Mouse (Mus musculus) forelimb bud, embryonic 11.5 days (tissue): Measurements from ENCODE around the gene Ntm.

Experiments used
- DNase-seq: peaks from one replicate; pipeline ENCODE4 v3.0.0-alpha.2; 2012; ENCODE audit warnings: low read depth, low spot score

Gene Ntm

DNA sequence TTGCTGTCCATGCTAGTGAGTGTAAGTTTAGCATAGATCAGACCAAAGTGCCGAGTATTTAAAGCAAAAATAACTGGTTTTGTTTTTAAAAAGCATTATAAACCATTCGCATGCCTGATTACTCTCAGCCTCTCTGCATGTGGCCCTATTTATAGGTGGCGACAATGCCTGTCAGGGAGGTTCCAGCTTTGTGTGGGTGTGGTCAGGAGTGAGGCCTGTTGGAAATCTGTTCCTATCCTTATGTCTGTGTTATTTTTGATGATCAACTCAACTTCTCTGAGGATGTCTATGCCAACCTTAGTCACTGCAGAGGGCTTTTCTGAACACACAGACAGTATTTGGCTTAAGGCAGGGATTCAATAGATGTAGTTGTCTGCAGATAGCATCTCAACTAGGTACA, 78.9 kb downstream of the Ntm start:
- DNase-seq: no peak

DNA sequence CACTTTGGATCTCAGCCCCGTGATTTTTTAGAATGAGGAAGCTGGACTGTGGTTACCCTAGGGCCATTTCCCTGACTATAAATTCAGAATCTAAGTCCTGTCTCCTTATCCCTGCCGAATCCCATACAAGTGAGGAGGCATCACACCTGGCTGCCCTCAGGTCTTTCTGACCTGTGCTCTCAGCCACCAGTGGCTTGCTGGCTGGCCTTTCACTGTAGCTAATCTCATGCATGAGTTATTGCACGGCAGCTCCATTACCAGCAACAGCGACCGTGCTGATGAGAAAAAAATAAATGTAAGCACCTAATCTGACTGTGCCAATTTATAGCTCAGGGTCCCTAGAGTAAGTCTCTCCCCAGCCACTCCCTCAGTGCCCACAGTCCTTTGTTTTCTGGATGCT, 81.3 kb downstream of the Ntm start:
- DNase-seq: no peak

- DNase-seq: no peak
Measured at GRCm38 (mm10) chr9:29877583-29877982, 85.4 kb downstream of the Ntm start.

- peak; percentile 39 for DNase-seq
Measured at GRCm38 (mm10) chr9:29867746-29868145, 95.2 kb downstream of the Ntm start.

GRCm38 (mm10) chr9:29866824-29867223, 96.1 kb downstream of the Ntm start:
- DNase-seq: peak; percentile 24

- no peak for DNase-seq
Measured at GRCm38 (mm10) chr9:29866101-29866500, 96.8 kb downstream of the Ntm start.

DNA sequence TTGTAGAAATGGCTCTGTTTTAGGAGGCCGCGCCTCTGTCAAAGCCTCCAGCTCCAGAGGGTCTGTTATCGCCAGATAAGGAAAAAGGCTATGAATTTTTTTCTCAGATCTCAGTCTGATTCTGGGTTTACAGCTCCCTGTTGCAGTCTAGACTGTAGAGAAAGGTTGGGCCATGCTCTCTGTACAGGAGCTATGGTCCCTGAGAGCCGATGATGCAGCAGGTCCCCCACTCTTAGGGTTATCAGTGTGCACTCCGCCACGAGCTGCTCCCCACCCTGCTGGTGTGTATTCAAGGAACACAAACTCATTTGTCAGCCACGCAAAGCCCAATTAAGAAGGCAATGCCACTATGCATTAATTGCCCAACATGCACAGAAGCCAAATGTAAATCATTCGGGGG, 97.4 kb downstream of the Ntm start:
- no peak for DNase-seq

DNA sequence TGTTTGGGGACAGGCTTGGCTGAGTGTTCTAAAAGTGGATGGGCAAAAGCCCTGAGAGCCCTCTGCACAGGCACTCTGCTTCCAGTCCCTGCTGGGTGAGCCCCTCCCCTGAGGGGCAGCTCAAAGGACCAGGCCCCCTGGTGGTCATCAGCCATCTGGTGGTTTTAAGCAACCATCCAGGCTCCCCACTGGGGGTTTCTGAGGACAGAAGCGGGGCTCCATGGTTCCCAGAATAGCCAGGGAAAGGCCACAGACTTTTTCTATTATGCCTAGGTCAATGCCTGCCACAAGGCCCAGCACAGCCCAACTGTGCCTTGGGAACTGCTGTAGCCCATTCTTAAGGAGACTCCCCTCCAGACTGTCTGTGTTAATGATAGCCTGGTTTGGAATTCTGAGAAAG, 98.1 kb downstream of the Ntm start:
- DNase-seq: no peak

DNA sequence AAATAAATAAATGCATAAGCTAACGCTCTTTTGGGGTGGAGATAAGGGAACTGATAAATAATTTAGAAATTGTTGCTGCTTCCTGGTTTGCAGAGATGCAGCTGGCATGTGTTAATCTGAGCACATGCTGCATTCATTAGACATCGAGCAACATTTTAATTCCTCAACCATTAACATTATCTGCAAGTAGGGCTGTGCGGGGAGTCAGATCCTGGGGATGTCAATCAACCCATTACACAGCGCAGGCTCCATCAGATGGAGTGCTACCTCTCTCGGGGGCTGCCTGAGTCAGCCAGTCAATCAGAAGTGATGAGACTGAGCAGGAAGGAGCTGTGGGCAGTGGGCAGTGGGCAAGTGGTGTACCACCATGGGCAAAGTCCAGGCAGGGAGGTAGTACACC, 100.5 kb downstream of the Ntm start:
- no peak for DNase-seq

- no peak for DNase-seq
Measured at GRCm38 (mm10) chr9:29859256-29860048, 103.5 kb downstream of the Ntm start.

- no peak for DNase-seq
Measured at GRCm38 (mm10) chr9:29848735-29849455, 114.0 kb downstream of the Ntm start.

- no peak for DNase-seq
Measured at GRCm38 (mm10) chr9:29837344-29837743, 125.6 kb downstream of the Ntm start.

- no peak for DNase-seq
Measured at GRCm38 (mm10) chr9:29834911-29835310, 128.0 kb downstream of the Ntm start.

GRCm38 (mm10) chr9:29833781-29834180, 129.2 kb downstream of the Ntm start:
- peak; percentile 58 for DNase-seq

DNA sequence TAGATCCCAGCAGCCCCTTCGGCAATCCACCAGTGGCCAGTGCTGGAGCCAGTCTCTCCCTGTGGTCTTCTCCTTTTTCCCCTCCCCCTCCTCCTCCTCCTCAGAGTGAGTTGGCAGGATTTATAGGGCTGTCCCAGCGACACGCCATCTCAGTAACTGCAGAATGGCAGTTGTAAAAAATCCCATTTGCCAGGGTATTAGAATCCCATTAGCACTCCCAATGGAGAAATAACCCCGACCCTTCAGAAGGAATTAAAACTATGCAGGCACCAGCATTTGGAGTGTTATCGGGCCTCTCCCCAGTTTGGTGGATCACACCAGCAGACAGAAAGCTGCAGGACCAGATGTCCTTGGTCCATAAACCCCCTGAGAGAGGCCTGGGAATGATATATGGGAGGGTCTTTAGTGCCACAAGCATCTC, 135.7 kb downstream of the Ntm start:
- DNase-seq: peak; percentile 62

- DNase-seq: no peak
Measured at GRCm38 (mm10) chr9:29825236-29825635, 137.7 kb downstream of the Ntm start.

DNA sequence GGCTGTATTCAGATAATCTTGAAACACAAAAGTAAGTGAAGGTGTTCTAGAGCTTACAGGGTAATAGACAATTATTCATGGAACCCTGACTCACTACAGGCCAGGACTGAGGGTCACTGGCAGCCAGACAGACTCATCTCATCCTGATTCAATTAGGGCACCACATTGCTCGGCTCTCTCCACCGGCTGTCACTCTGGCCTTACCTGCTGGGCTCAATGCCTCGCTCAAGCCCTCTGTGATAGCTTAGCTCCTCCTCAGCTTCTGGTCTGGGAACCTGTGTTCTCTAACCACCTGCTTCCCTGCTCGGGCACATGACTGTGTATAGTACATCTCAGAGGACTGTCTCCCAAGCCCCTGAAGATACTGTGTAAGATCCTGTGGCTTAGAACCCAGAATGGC, 139.2 kb downstream of the Ntm start:
- no peak for DNase-seq

DNA sequence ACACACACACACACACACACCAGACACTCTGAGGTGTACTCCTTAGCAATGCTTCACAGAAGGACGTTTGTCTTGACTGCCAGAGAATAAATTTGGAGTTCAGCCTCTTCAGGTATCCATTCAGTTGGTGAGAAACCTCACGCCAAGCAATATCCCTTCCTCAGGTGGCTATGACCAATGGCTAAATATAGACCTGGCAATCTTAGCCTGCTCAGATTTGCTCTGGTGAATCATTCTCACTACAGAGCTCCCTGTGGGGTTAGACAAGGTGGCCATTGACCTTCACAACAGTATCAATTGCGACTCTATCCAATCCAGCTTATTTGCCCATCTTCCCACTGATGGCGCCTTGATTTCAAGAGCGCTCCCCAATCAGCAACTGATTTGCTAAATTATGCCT, 150.3 kb downstream of the Ntm start:
- DNase-seq: no peak

DNA sequence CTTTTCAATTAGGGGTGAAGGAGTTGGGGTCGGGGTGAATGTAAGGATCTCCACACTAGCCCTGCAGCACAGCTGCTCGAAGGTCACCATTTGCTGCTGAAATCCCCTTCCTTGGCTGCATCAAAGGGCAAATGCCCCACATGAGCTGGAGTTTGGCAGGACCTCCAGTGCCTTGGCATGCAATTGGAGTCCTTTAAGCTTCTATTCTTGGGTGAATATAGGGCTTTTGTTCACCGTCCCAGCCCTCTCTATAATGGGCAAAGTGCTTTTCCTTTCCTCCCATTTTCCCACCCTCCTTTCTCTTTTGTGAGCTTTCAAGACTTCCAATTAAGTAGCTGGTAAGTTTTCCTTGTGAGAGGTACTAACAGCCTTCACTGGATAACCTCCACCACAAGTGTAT, 156.2 kb downstream of the Ntm start:
- no peak for DNase-seq

GRCm38 (mm10) chr9:29804483-29804882, 158.5 kb downstream of the Ntm start:
- no peak for DNase-seq

DNA sequence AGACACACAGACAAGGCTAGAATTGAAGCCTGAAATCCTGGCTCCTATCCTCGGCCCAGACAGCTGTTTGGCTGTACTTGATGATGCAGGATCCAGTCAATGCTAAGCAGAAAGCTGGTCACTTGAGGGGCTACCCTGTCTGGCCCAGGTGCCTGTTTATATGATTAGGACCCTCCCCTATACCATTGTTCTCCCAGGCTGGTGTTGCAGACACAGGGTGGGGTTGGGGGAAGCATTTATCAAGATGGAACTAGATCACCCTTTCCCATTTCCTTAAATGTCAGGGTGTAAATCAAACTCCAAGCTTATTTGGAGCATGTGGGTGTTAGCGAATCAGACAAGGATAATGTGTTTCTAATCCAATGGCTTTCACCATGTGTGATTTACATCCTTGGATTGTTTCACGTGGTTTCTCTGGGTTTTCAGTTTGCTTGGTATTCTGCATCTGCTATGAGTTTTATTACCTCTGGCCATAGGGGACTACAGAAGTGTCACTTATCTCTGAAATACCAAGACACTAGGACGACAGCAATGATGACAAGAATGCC, 159.1 kb downstream of the Ntm start:
- peak; percentile 55 for DNase-seq

GRCm38 (mm10) chr9:29802990-29803737, 159.8 kb downstream of the Ntm start:
- DNase-seq: no peak
